Mouse (Mus musculus) CH12.LX (cell line): ENCODE results near the gene Cfap74. TPM values are rescaled to one million over a fixed set of nuclear protein-coding genes. Genes with fewer than 3 reads are reported as not detected.

ENCODE experiments used
- DNase-seq: peaks from one replicate; pipeline ENCODE4 v3.0.0-alpha.2; 2013; ENCODE audit errors: extremely low read depth
- H3K27ac ChIP-seq: 2 replicates; pipeline ENCODE4 v1.5.1; 2012; ENCODE audit warnings: low read depth, mild to moderate bottlenecking, control low read depth, moderate library complexity; ENCODE audit not compliant: insufficient read depth
- H3K27me3 ChIP-seq: replicated peaks from 2 replicates; pipeline ENCODE3; 2012; ENCODE audit warnings: inconsistent platforms
- H3K36me3 ChIP-seq, 2 experiments: replicated peaks in 1 of 2; 2 replicates each; pipeline versions ENCODE3 to v1.6.1; 2012; ENCODE audit warnings: inconsistent platforms in 1 of 2, low read length in 1 of 2, mild to moderate bottlenecking in 1 of 2, mixed read lengths in 1 of 2, moderate library complexity in 1 of 2; ENCODE audit not compliant: control insufficient read depth in 1 of 2, insufficient read depth in 1 of 2
- H3K4me1 ChIP-seq, 2 experiments: 2 replicates each; pipeline ENCODE4 v1.6.1; 2012; ENCODE audit warnings: inconsistent platforms in 1 of 2, moderate library complexity in 1 of 2; ENCODE audit not compliant: insufficient read depth in 2 of 2, control insufficient read depth in 1 of 2
- H3K4me2 ChIP-seq: 2 replicates; pipeline ENCODE4 v1.6.1; 2012; ENCODE audit warnings: low read depth, mild to moderate bottlenecking, control low read depth; ENCODE audit not compliant: poor library complexity, insufficient read depth, severe bottlenecking
- H3K4me3 ChIP-seq, 3 experiments: fragments of 150-350 bp in 1 of 3; sonication (generic) in 1 of 3; replicated peaks in 1 of 3; 2 replicates each; pipeline versions ENCODE3 to v1.5.1; 2011 to 2012; ENCODE audit warnings: low read depth in 2 of 3, low read length in 2 of 3, mild to moderate bottlenecking in 2 of 3, moderate library complexity in 2 of 3, control low read depth in 1 of 3, improper control_type of control experiment in 1 of 3, inconsistent platforms in 1 of 3, mixed read lengths in 1 of 3; ENCODE audit not compliant: poor library complexity in 1 of 3
- H3K79me2 ChIP-seq: replicated peaks from 2 replicates; pipeline ENCODE4 v1.6.1; 2012; ENCODE audit warnings: mild to moderate bottlenecking, moderate library complexity; ENCODE audit not compliant: control insufficient read depth, poor library complexity, insufficient read depth, severe bottlenecking; ENCODE audit errors: extremely low read depth
- H3K9ac ChIP-seq: 2 replicates; pipeline ENCODE4 v1.6.1; 2012; ENCODE audit warnings: low read depth, mild to moderate bottlenecking, control low read depth, moderate library complexity; ENCODE audit not compliant: insufficient read depth
- H3K9me3 ChIP-seq: replicated peaks from 2 replicates; pipeline ENCODE3; 2012; ENCODE audit warnings: low read length, inconsistent platforms, mixed read lengths
- CHD1 ChIP-seq: IDR thresholded peaks from 2 replicates; pipeline ENCODE4 v1.6.1; 2012; ENCODE audit warnings: low read depth, low read length, improper control_type of control experiment, inconsistent platforms
- CHD2 ChIP-seq: IDR thresholded peaks from 2 replicates; pipeline ENCODE4 v1.6.1; 2011; ENCODE audit warnings: low read length, improper control_type of control experiment
- CTCF ChIP-seq, 2 experiments: IDR thresholded peaks in 1 of 2; conservative IDR thresholded peaks in 1 of 2; 2 replicates each; pipeline ENCODE4 v1.5.1; 2011 to 2012; ENCODE audit warnings: low read depth in 2 of 2, low read length in 2 of 2, improper control_type of control experiment in 1 of 2, inconsistent platforms in 1 of 2, mild to moderate bottlenecking in 1 of 2, moderate library complexity in 1 of 2
- E2F4 ChIP-seq: IDR thresholded peaks from 2 replicates; pipeline ENCODE4 v1.6.1; 2011; ENCODE audit warnings: low read depth, low read length, improper control_type of control experiment; ENCODE audit not compliant: insufficient replicate concordance
- EP300 ChIP-seq: IDR thresholded peaks from 2 replicates; pipeline ENCODE4 v1.6.1; 2011; ENCODE audit warnings: low read length, improper control_type of control experiment
- ETS1 ChIP-seq: conservative IDR thresholded peaks from 2 replicates; pipeline ENCODE4 v1.6.1; 2012; ENCODE audit warnings: low read depth, mild to moderate bottlenecking, inconsistent platforms, low read length, improper control_type of control experiment, moderate library complexity
- IRF4 ChIP-seq: IDR thresholded peaks from 2 replicates; pipeline ENCODE4 v1.6.1; 2014; ENCODE audit warnings: low read depth, mild to moderate bottlenecking, inconsistent platforms, low read length, improper control_type of control experiment
- JUN ChIP-seq: IDR thresholded peaks from 2 replicates; pipeline ENCODE4 v1.6.1; 2011; ENCODE audit warnings: low read depth, mild to moderate bottlenecking, low read length, improper control_type of control experiment, moderate library complexity; ENCODE audit not compliant: insufficient read depth
- JUND ChIP-seq: conservative IDR thresholded peaks from 2 replicates; pipeline ENCODE4 v1.6.1; 2011; ENCODE audit warnings: low read depth, low read length, improper control_type of control experiment
- KAT2A ChIP-seq: IDR thresholded peaks from 2 replicates; pipeline ENCODE4 v1.6.1; 2012; ENCODE audit warnings: low read length, improper control_type of control experiment, inconsistent platforms; ENCODE audit not compliant: insufficient replicate concordance
- MAX ChIP-seq: IDR thresholded peaks from 2 replicates; pipeline ENCODE4 v1.6.1; 2011; ENCODE audit warnings: low read length, improper control_type of control experiment
- MEF2A ChIP-seq: IDR thresholded peaks from 2 replicates; pipeline ENCODE4 v1.6.1; 2014; ENCODE audit warnings: low read depth, mild to moderate bottlenecking, inconsistent platforms, low read length, improper control_type of control experiment, borderline replicate concordance
- NRF1 ChIP-seq: IDR thresholded peaks from 2 replicates; pipeline ENCODE4 v1.6.1; 2014; ENCODE audit warnings: low read depth, mild to moderate bottlenecking, inconsistent platforms, low read length, improper control_type of control experiment, moderate library complexity
- POLR2A ChIP-seq: IDR thresholded peaks from 2 replicates; pipeline ENCODE4 v1.6.1; 2011; ENCODE audit warnings: low read depth, mild to moderate bottlenecking, improper control_type of control experiment, low read length
- POLR2AphosphoS2 ChIP-seq: IDR thresholded peaks from 2 replicates; pipeline ENCODE4 v1.6.1; 2011; ENCODE audit warnings: low read depth, low read length, improper control_type of control experiment
- RAD21 ChIP-seq: IDR thresholded peaks from 2 replicates; pipeline ENCODE4 v1.6.1; 2011; ENCODE audit warnings: low read depth, mild to moderate bottlenecking, low read length, improper control_type of control experiment, moderate library complexity
- RCOR1 ChIP-seq: conservative IDR thresholded peaks from 2 replicates; pipeline ENCODE4 v1.6.1; 2012; ENCODE audit warnings: low read depth, mild to moderate bottlenecking, inconsistent platforms, low read length, improper control_type of control experiment
- SMC3 ChIP-seq: IDR thresholded peaks from 2 replicates; pipeline ENCODE4 v1.6.1; 2011; ENCODE audit warnings: low read depth, low read length, improper control_type of control experiment
- TBP ChIP-seq: conservative IDR thresholded peaks from 2 replicates; pipeline ENCODE4 v1.6.1; 2011; ENCODE audit warnings: low read depth, low read length, improper control_type of control experiment
- USF2 ChIP-seq: conservative IDR thresholded peaks from 2 replicates; pipeline ENCODE4 v1.6.1; 2011; ENCODE audit warnings: low read depth, low read length, improper control_type of control experiment
- ZC3H11A ChIP-seq: IDR thresholded peaks from 2 replicates; pipeline ENCODE4 v1.6.1; 2012; ENCODE audit warnings: low read depth, mild to moderate bottlenecking, inconsistent platforms, low read length, improper control_type of control experiment
- ZMIZ1 ChIP-seq: IDR thresholded peaks from 2 replicates; pipeline ENCODE4 v1.6.1; 2012; ENCODE audit warnings: low read depth, mild to moderate bottlenecking, inconsistent platforms, low read length, improper control_type of control experiment
- ZNF384 ChIP-seq: IDR thresholded peaks from 2 replicates; pipeline ENCODE4 v1.6.1; 2012; ENCODE audit warnings: low read depth, low read length, improper control_type of control experiment, inconsistent platforms
- dilution Hi-C: fragments of 300-500 bp; cut with MboI; formaldehyde crosslinking; loops from 2 replicates; pipeline ENCODE4 v1.14.3; 2020; ENCODE audit warnings: low sequenced_read_pairs; ENCODE audit not compliant: extremely low pct_unique_long_range_greater_than_20kb, extremely low pct_ligation_motif_present
- in situ Hi-C: fragments of 300-500 bp; cut with MboI; formaldehyde crosslinking; loops from 3 replicates; pipeline ENCODE4 v1.14.3; 2019; ENCODE audit warnings: low sequenced_read_pairs, low pct_ligation_motif_present, low pct_unique_long_range_greater_than_20kb, mixed read lengths
- polyA plus RNA-seq: library from polyadenylated mRNA; unstranded; fragments of >175 nt; gene quantifications from 2 replicates; pipeline ENCODE4 v1.2.1, GENCODE M21; 2012; ENCODE audit warnings: low read depth; ENCODE audit not compliant: insufficient read length
- total RNA-seq, 2 experiments: library from RNA; depleted of rRNA; stranded (reverse); fragments of 300-350 nt in 1 of 2; fragments of >200 nt in 1 of 2; gene quantifications; 2 replicates each; pipeline ENCODE4 v1.2.3; 2012 to 2014

Gene Cfap74
- total and polyA plus RNA-seq, 3 experiments = 4.7 to 8.5 (median 5.2) TPM

GRCm38 (mm10) chr4:155508614-155509013 is 99.6 kb downstream of the Cfap74 start:
- Histone ChIP-seq H3K4me2 (0 out of 2 replicates have a peak overlapping the region, but pooled peaks have one; percentile 21), H3K9me3 (no peaks in the 10 kb centered on the region), H3K79me2 (peaks cover 97% of the 10 kb centered on the region), H3K4me3 (no peak overlapping the region), H3K9ac (no peak overlapping the region), H3K27me3 (no peaks in the 10 kb centered on the region), H3K27ac (peak overlapping the region; percentile 55), H3K36me3 (peaks cover 8 to 44% of the 10 kb centered on the region in 2 experiments), H3K4me1 (peaks cover 26 to 75% of the 10 kb centered on the region in 2 experiments)
- in situ Hi-C loops (no loop called here), dilution Hi-C loops (no loop called here)
- TF ChIP-seq USF2 (no peak), JUND (peak; percentile 94), ETS1 (peak; percentile 46; the same call in 1 of the 2 replicates), RAD21 (no peak), MEF2A (peak; percentile 46; the same call in 1 of the 2 replicates), EP300 (peak; percentile 87), JUN (peak; percentile 88), POLR2A (no peak), CHD2 (no peak), IRF4 (peak; percentile 97)
- no peak for DNase-seq

- Histone ChIP-seq H3K36me3 (peaks cover 7 to 46% of the 10 kb centered on the region in 2 experiments), H3K4me2 (no peak overlapping the region; the same call in 1 of the 2 replicates), H3K9ac (no peak overlapping the region), H3K9me3 (no peaks in the 10 kb centered on the region), H3K4me1 (peaks cover 14 to 51% of the 10 kb centered on the region in 2 experiments), H3K27me3 (no peaks in the 10 kb centered on the region), H3K79me2 (peaks cover 95% of the 10 kb centered on the region), H3K4me3 (no peak overlapping the region), H3K27ac (no peak overlapping the region)
- no peak for DNase-seq
- in situ Hi-C loops (loop anchor here (10.0 kb wide), 1 partner anchor 54 kb away; the partner anchor contains the start of gene Nadk), dilution Hi-C loops (no loop called here)
- TF ChIP-seq IRF4 (0 out of 2 replicates have a peak, but pooled peaks have one; percentile 44), RCOR1 (no peak), RAD21 (no peak), EP300 (peak; percentile 67; the same call in 1 of the 2 replicates), NRF1 (no peak)
These were observed 102.0 kb downstream of the Cfap74 start for GRCm38 (mm10) chr4:155510981-155511380.

DNA sequence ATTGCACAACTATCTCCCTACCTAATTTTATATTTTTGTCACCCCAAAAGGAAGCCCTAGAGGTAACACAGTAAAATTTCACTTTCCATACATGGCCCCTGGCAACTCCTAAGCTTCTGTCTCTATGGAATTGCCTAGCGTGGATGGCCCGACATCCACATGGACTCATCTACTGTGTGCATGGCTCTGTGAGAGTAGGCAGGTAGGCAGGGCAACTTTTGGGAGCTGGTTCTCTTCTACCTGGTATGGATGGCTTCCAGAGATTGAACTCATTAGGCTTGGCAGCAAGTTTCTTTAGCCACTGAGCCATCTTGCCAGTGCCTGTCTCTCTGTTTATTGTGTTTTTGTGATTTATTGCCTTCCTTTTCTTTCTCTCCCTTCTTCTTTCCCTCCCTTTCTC is 105.8 kb downstream of the Cfap74 start:
- TF ChIP-seq ZMIZ1 (no peak), ZNF384 (no peak), TBP (no peak), ZC3H11A (no peak), RAD21 (no peak), SMC3 (no peak), CHD1 (no peak), CTCF (conservative IDR thresholded peaks at IDR 0.05 in 1 of 2, IDR thresholded peaks at IDR 0.05 in 1 of 2; ENCODE audit: low read depth in 2 of 2, low read length in 2 of 2) (no peak), MAX (no peak), POLR2AphosphoS2 (no peak), RCOR1 (no peak), KAT2A (no peak), E2F4 (no peak)
- Histone ChIP-seq H3K27ac (no peak overlapping the region), H3K79me2 (peaks cover 88% of the 10 kb centered on the region), H3K27me3 (no peaks in the 10 kb centered on the region), H3K4me3 (no peak overlapping the region), H3K9ac (no peak overlapping the region), H3K36me3 (peaks cover 6 to 55% of the 10 kb centered on the region in 2 experiments), H3K9me3 (no peaks in the 10 kb centered on the region), H3K4me1 (peaks cover 6 to 38% of the 10 kb centered on the region in 2 experiments; a peak in 3 of 4 replicates), H3K4me2 (no peak overlapping the region)
- DNase-seq = no peak
- dilution Hi-C loops = no loop called here
- in situ Hi-C loops = loop anchor here (10.0 kb wide), 1 partner anchor 50 kb away; the partner anchor contains the start of gene Nadk
